Mouse (Mus musculus) embryo, embryonic 9.5 days (tissue): ENCODE data around the gene Kiss1.
"Not testable (repeated sequence)": the region's sequence is repeated elsewhere in the genome, so short reads cannot be mapped to it uniquely, and the experiment has no call there.

Experiments
- DNase-seq: peaks from one replicate; pipeline ENCODE4 v3.0.0-alpha.2; 2017; ENCODE audit errors: extremely low spot score

Kiss1 gene

GRCm38 (mm10) chr1:133317149-133317548, 4.5 kb upstream of the Kiss1 start:
- no peak for DNase-seq

GRCm38 (mm10) chr1:133323333-133323732, 1.7 kb downstream of the Kiss1 start:
- DNase-seq = no peak

- no peak for DNase-seq
Measured at GRCm38 (mm10) chr1:133325951-133326350, 4.3 kb downstream of the Kiss1 start.

GRCm38 (mm10) chr1:133327094-133327493, 5.4 kb downstream of the Kiss1 start:
- DNase-seq = no peak

GRCm38 (mm10) chr1:133328299-133328795, 6.7 kb downstream of the Kiss1 start:
- DNase-seq = no peak

- DNase-seq = peak; percentile 39
Measured at GRCm38 (mm10) chr1:133328896-133329637, 7.4 kb downstream of the Kiss1 start.

GRCm38 (mm10) chr1:133329638-133329964, 7.9 kb downstream of the Kiss1 start:
- DNase-seq = no peak

GRCm38 (mm10) chr1:133331142-133331541, 9.5 kb downstream of the Kiss1 start:
- no peak for DNase-seq

GRCm38 (mm10) chr1:133332656-133333430, 11.2 kb downstream of the Kiss1 start:
- DNase-seq = no peak

- no peak for DNase-seq
Measured at GRCm38 (mm10) chr1:133333937-133334336, 12.3 kb downstream of the Kiss1 start.

GRCm38 (mm10) chr1:133340403-133340802, 18.7 kb downstream of the Kiss1 start:
- not testable (repeated sequence) for DNase-seq

- no peak for DNase-seq
Measured at GRCm38 (mm10) chr1:133344357-133344756, 22.7 kb downstream of the Kiss1 start.

- DNase-seq = no peak
Measured at GRCm38 (mm10) chr1:133346531-133346930, 24.9 kb downstream of the Kiss1 start.

- DNase-seq = no peak
Measured at GRCm38 (mm10) chr1:133347226-133347625, 25.6 kb downstream of the Kiss1 start.

GRCm38 (mm10) chr1:133347693-133348520, 26.2 kb downstream of the Kiss1 start:
- DNase-seq = no peak

GRCm38 (mm10) chr1:133350210-133350609, 28.5 kb downstream of the Kiss1 start, which contains the start of gene Ren1:
Gene Ren1 (plus strand): TSS chr1:133350510.
- DNase-seq = no peak

- no peak for DNase-seq
Measured at GRCm38 (mm10) chr1:133351762-133352161, 30.1 kb downstream of the Kiss1 start.

- peak; percentile 79 for DNase-seq
Measured at GRCm38 (mm10) chr1:133353371-133353809, 31.7 kb downstream of the Kiss1 start.

- no peak for DNase-seq
Measured at GRCm38 (mm10) chr1:133355469-133355868, 33.8 kb downstream of the Kiss1 start.

GRCm38 (mm10) chr1:133355912-133356311, 34.2 kb downstream of the Kiss1 start:
- no peak for DNase-seq

- no peak for DNase-seq
Measured at GRCm38 (mm10) chr1:133356330-133356729, 34.7 kb downstream of the Kiss1 start.

GRCm38 (mm10) chr1:133361006-133361405, 39.3 kb downstream of the Kiss1 start:
- no peak for DNase-seq
